Mouse (Mus musculus) small intestine, adult 2 months (tissue): ENCODE data around the gene Hist1h4m.

Experiments
- CTCF ChIP-seq: fragments of 200-500 bp; IDR thresholded peaks from 2 replicates; pipeline ENCODE4 v1.5.1; 2012; ENCODE audit warnings: low read depth, mild to moderate bottlenecking, control low read depth, inconsistent platforms, low read length, moderate library complexity, mixed read lengths; ENCODE audit not compliant: insufficient replicate concordance, insufficient read length; ENCODE audit errors: extremely low read depth
- POLR2A ChIP-seq: fragments of 200-500 bp; IDR thresholded peaks from 2 replicates; pipeline ENCODE4 v1.6.1; 2012; ENCODE audit warnings: low read depth, mild to moderate bottlenecking, control low read depth, inconsistent platforms, low read length, moderate library complexity

GRCm38 (mm10) chr13:21790601-21791283 is 20.8 kb upstream of the Hist1h4m start:
- no peak for TF ChIP-seq CTCF
- TF ChIP-seq POLR2A: no peak
